Mouse (Mus musculus) gastrocnemius, postnatal 4 days (tissue): ENCODE measurements around the gene Caps2. TPM values are rescaled to one million over a fixed set of nuclear protein-coding genes. Genes with fewer than 3 reads are reported as not detected.

ENCODE experiments used
- total RNA-seq, 2 experiments: library from RNA; stranded (reverse); gene quantifications; 2 replicates each; pipeline ENCODE4 v1.2.3; 2021

Caps2 gene
- total RNA-seq, 2 experiments from 2014 or later: 0.10 TPM; not detected in 1

Other genes starting within 250 kb of the Caps2 start
- gene Krr1, start 191.0 kb upstream of the Caps2 start, total RNA-seq: 10 to 100 TPM; 25.1 to 25.2 TPM
- under 1 TPM; 0.91 to 0.93 TPM for gene Glipr1, start 161.0 kb upstream of the Caps2 start, total RNA-seq
- gene Glipr1l1, start 103.4 kb upstream of the Caps2 start, total RNA-seq: not detected
- gene Glipr1l2, start 80.3 kb upstream of the Caps2 start, total RNA-seq: not detected
- gene Glipr1l3, start 3.3 kb upstream of the Caps2 start, total RNA-seq: not detected
- gene Kcnc2, start 107.5 kb downstream of the Caps2 start, total RNA-seq: 1 to 10 TPM; 1.1 TPM